Mouse (Mus musculus): ENCODE measurements around the gene Htra1.

DNA sequence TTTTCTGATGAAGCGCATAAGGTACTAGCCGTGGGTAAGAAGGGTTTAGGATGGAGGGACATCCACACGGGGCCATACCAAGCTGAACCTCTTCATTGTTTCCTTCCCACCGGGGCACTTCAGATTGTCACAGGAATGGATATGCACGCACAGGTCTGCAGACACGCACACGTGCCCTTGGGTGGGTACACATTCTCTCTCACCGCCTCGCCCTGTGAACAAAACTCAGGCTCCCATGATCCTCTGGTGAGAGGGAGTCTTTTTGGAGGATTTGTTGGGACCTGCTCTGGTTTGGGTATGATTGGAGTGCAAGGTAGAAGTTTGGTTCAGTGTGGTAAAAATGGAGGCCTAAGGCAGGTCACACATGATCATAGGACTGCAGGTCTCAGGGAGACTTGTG, 3.0 kb upstream of the Htra1 start:
- TF ChIP-seq CTCF (IDR thresholded peaks at IDR 0.05; ENCODE audit: control insufficient read depth, insufficient read depth, low read length) = no peak
- no peak for TF ChIP-seq POLR2A (IDR thresholded peaks at IDR 0.05; ENCODE audit: borderline replicate concordance, control insufficient read depth, low read depth, low read length)

Data from bone marrow, adult 2 months (tissue).